Mouse (Mus musculus) gastrocnemius, adult 18-20 months (tissue): ENCODE measurements around the gene Gm21861. TPM values are rescaled to one million over a fixed set of nuclear protein-coding genes. Genes with fewer than 3 reads are reported as not detected.
"Not testable (repeated sequence)": the region's sequence is repeated elsewhere in the genome, so short reads cannot be mapped to it uniquely, and the experiment has no call there.

Experiments used
- DNase-seq: peaks from one replicate; pipeline ENCODE4 v3.0.0; 2021; ENCODE audit warnings: low spot score
- long read RNA-seq, 2 experiments: library from polyadenylated mRNA; stranded (forward); transcript quantifications; one replicate each; pipeline ENCODE4 v2.0.0; 2021
- total RNA-seq, 2 experiments: library from RNA; stranded (reverse); gene quantifications; 2 replicates each; pipeline ENCODE4 v1.2.3; 2021

Gene Gm21861
- not detected for total RNA-seq
- long read RNA-seq, experiment 1, result 0 reads
- long read RNA-seq, experiment 2, result 0 reads

DNA sequence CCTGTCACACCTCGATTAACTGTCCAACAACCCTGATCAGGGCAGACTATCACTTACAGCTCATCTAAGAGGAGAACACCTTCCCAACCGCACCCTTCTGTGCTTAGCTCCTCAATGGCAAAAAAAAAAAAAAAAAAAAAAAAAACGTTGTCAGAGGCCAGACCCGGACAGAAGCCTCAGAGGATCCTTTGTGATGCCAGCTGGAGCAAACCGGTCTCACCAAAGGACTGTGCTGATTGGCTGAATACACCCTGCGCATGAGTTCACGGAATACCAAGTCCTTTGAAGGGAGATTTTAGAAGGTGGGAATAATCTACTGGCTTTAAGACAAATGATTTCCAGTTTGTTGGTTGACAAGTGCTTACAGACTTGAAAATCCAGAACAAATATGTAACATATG, at the start of gene Gm21861:
Gene Gm21861 (minus strand): TSS at position 101 of the 400 bp plus-strand sequence.
- not testable (repeated sequence) for DNase-seq
